Mouse (Mus musculus) cortical plate, adult 2 months (tissue): ENCODE data around the gene Trnau1ap.

Experiments
- CTCF ChIP-seq: fragments of 200-500 bp; IDR thresholded peaks from 2 replicates; pipeline ENCODE4 v1.5.1; 2011; ENCODE audit warnings: mild to moderate bottlenecking, control low read depth, low read length; ENCODE audit not compliant: insufficient read depth; ENCODE audit errors: extremely low read depth
- POLR2A ChIP-seq: fragments of 200-500 bp; IDR thresholded peaks from 2 replicates; pipeline ENCODE4 v1.6.1; 2011; ENCODE audit warnings: mild to moderate bottlenecking, low read length, control low read depth; ENCODE audit not compliant: insufficient read depth; ENCODE audit errors: extremely low read depth

DNA sequence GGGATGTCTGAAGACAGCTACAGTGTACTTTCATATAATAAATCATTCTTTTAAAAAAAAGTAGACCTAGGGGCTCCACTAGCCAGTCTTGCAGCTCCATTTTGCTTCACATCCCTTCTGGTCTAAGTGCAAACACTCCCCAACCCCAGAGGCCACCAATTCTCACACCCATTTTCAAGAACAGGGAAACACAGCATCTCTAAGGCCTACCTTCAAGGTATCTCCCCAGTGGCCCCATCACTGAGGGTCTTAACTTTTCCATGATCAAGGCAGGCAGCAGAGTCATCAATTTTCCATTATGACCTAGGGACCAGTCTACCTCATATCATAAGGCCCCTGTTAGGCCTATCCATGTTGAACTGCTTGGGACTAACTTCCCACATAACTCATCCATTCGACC, 22.1 kb upstream of the Trnau1ap start:
- TF ChIP-seq CTCF, result no peak
- TF ChIP-seq POLR2A, result no peak
